Mouse (Mus musculus): ENCODE results near the gene Slit1.

Gene Slit1

DNA sequence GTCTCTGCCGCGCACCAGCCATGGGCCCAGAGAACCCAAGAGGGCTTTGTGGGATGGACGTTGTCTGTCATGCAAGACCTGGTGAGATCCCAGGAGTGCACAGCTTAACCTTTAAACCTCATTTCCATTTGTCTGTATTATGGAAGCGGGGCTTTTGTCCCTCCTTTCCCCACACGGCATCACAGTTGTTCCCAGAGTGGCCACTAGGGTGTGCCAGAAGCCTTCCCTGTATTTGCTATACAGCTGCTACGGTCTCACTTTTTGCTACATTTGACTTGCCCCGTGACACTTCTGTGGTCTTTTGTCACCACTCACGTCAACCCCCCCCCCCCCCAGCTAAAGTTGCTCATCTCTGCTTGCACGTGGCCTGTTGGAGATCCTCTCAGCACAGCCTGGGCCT is 87.5 kb downstream of the Slit1 start:
- DNase-seq (ENCODE audit: inconsistent ontology term) = peak; percentile 58

- no peak for DNase-seq (ENCODE audit: inconsistent ontology term)
These were observed 88.2 kb downstream of the Slit1 start for GRCm38 (mm10) chr19:41655089-41655783.

DNA sequence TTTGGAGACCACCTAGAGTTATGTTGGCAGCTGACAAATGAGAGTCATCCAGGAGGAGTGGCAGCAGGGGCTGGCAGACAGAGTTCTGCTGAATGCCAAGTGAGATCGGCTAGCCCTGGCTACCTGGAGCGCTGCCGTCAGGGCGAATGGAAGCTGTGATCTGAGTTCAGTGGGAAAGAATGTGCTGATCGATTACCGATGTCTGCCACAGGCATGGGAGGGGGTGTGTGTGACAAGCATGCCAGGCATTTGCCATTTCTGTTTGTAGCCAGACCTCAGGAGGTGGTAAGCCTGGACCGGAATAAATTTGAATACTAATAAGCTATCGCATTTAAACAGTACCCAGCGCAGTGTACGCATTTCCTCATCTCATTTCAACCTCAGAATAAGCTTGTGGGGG is 91.5 kb downstream of the Slit1 start:
- peak; percentile 61 for DNase-seq (ENCODE audit: inconsistent ontology term)

- DNase-seq (ENCODE audit: inconsistent ontology term) = no peak
These were observed 94.1 kb downstream of the Slit1 start for GRCm38 (mm10) chr19:41649394-41649793.

GRCm38 (mm10) chr19:41646947-41647631 is 96.4 kb downstream of the Slit1 start:
- peak; percentile 39 for DNase-seq (ENCODE audit: inconsistent ontology term)

GRCm38 (mm10) chr19:41643010-41643409 is 100.5 kb downstream of the Slit1 start:
- no peak for DNase-seq (ENCODE audit: inconsistent ontology term)

- DNase-seq (ENCODE audit: inconsistent ontology term) = no peak
These were observed 108.5 kb downstream of the Slit1 start for GRCm38 (mm10) chr19:41634999-41635398.

- no peak for DNase-seq (ENCODE audit: inconsistent ontology term)
These were observed 109.4 kb downstream of the Slit1 start for GRCm38 (mm10) chr19:41634099-41634498.

- DNase-seq (ENCODE audit: inconsistent ontology term) = peak; percentile 68
These were observed 113.9 kb downstream of the Slit1 start for GRCm38 (mm10) chr19:41629532-41629931.

DNA sequence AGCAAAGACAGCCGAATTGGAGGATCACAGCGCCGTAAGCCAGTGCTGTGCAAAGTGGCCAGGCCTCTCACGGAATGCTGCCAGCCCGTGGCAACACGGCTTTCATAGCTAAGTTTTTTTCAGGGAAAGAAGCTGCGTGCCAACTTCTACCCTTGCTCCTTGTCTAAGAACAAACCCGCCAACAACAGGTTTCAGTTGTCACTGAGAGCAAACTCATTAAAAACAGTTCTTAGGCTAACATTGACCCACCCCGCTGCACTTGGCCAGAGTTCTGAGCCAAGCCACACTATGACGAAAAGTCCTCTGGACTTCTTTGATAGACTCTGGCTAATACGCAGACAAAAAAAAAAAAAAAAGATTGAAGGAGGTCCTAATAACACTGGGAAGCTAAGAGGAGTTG is 114.5 kb downstream of the Slit1 start:
- DNase-seq (ENCODE audit: inconsistent ontology term) = peak; percentile 43

DNA sequence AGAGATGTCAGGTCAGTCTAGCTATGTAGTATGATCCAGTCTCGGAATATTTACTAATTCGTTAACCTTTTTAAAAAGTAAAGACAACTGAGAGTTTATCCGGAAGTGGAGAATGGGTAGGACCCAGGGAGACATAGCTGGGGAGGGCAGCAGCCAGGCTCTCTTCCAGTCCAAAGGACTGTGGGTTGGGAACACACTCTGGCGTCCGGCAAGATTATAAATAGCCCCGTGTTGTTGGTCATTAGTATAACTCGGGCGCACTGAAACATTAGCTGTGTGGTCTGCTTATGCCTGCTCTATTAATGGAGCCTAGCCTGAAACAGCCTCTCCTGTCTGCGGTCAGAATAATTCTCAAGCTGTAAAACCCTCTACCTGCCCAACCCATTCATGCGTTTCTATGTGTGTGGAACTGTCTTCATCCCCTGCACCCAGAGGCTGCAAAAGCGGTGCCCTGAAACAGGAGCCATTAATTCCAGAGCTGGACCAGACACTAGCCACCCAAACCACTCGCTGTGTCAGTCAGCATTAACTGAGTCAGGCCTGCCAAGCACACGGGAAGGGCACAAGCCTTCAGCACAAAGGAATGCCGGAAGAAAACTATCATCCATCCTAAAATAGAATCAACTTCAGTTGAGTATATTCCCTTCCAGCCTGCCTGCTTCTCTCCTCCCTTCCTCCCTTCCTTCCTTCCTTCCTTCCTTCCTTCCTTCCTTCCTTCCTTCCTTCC is 122.9 kb downstream of the Slit1 start:
- DNase-seq (ENCODE audit: inconsistent ontology term) = no peak

DNA sequence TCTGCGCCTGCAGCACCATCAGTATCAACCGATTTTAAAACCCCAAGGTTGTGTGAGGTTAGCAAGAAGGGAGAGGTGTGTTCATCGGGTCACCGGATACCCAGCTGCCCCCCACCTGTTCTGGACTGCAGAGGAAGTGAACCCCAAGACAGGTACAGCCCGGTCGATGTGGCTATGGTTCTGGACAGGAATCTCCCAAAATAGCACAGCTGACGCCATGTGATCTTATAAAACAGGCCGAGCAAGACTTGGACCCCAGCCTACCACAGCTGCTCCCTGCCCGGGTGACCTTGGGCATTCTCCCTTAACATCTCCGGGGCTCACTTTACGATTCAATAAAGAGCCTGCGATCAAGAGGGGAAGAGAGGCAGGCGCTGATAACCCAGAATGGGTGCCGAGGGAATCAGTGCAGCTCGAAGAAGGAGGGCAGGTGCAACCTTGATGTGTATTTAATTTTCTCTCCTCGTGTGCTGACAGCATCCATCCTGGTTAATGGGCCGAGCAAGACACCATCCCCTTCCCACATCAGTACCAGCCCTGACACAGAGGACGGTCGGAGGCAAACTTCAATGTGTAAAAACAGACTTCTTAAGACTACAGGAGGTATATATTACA is 124.6 kb downstream of the Slit1 start:
- DNase-seq (ENCODE audit: inconsistent ontology term) = no peak

DNA sequence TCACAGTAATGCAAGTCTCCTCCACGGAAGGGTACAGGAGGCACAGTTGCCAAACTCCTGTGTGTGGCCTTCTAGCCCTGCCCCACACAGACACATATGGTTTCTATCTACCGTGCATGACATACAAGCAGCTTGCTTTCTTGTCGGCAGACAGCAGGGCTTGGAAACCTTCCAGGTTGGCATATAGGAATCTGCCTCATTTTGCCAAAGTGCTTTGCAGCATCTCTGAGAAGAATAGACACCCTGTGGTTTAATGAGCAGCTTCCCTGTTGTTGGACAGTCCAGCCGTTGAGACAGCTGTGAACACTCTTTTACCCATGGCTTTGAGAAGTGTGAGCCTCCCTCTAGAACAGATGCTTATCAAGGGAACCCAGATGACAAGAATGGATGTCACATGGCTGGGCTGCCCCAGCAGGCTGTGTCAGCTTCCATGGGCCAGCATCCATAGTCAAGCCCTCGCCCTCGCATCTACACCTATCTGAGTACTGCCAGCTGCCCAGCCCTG is 125.3 kb downstream of the Slit1 start:
- DNase-seq (ENCODE audit: inconsistent ontology term) = peak; percentile 31

DNA sequence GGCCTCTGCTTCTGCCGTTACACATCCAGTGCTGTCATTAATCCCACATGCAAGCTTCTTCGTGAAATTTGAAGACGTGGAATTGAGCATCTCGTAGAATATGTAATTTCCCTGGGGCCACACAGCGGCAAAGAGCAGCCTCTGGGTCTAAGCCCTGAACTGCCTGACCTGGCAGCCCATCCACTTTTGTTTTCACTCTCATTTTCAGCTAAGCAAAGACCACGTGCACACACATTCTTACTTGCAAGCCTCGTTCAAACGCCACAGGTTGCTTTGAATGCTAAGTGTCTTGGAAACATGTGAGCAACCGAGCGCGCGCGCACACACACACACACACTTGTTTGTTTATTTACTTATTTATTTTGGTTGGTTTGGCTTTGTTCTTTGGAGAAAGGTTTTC is 126.4 kb downstream of the Slit1 start:
- DNase-seq (ENCODE audit: inconsistent ontology term) = no peak

- no peak for DNase-seq (ENCODE audit: inconsistent ontology term)
These were observed 127.2 kb downstream of the Slit1 start for GRCm38 (mm10) chr19:41616274-41616673.

- no peak for DNase-seq (ENCODE audit: inconsistent ontology term)
These were observed 127.8 kb downstream of the Slit1 start for GRCm38 (mm10) chr19:41615606-41616224.

GRCm38 (mm10) chr19:41613325-41614087 is 130.0 kb downstream of the Slit1 start:
- DNase-seq (ENCODE audit: inconsistent ontology term) = no peak

DNA sequence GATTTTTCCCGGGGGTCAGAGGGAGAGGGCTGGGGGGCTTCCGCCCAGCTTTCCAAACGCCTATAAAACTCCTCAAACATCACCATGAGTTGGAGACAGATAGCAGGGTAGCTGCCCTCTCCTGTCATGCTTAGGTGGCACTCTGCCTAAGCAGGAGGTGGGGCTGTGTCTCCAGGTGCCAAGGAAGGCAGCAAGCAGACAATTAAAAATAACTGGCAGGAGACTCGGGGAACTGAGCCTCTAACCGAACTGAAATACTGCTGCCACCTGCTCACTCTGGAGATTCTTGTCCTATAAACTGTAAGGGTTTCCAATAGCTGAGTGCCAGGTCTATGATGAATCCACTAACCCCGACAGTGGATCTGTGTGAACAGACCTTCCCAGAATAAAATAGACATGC is 131.8 kb downstream of the Slit1 start:
- DNase-seq (ENCODE audit: inconsistent ontology term) = no peak

DNA sequence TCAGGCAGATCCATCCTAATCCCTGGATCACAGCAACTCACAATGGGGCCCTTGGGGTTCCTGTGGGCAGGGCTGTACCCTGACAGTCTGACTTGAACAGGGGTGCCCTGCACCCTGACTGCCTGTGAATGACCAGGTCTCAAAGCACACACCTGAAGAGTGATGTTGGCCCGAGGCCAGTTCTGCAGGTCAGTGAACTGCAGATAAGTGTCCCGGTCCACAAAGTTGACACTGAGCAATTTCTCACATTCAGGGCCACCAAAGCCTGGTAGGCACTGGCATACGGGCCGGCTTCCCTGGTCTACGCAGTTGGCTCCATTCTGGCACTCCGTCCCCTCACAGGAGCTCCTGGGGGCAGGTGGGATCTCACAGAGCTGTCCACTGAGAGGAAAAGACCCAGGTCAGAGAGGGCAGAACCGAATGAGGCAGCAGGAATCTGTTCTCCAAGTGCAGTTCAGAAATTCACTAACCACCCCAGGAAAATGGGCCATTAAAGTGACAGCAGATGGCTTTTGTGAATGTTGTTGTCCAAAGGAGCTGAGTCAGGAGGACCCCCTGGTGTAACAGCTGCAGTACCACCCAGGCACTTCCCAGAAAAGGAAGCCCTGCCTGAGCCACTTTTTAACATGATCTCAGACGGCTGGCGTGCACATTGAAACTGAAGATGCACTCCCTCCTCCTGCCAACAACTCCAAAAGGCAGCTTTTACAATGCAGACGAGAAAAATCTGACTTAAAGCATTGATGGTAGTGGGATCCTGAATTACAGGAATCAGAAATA is 137.1 kb downstream of the Slit1 start:
- no peak for DNase-seq (ENCODE audit: inconsistent ontology term)

GRCm38 (mm10) chr19:41600647-41601046 is 142.8 kb downstream of the Slit1 start:
- DNase-seq (ENCODE audit: inconsistent ontology term) = no peak

Data from Muller cell, postnatal 12 days (primary cell).